Mouse (Mus musculus) frontal cortex, adult 2 months (tissue): Measurements from ENCODE around the gene Cpeb1. TPM values are rescaled to one million over a fixed set of nuclear protein-coding genes. Genes with fewer than 3 reads are reported as not detected.
"Not testable (repeated sequence)": the region's sequence is repeated elsewhere in the genome, so short reads cannot be mapped to it uniquely, and the experiment has no call there.

Experiments
- DNase-seq, 2 experiments: peaks; one replicate each; pipeline ENCODE4 v3.0.0; 2022; ENCODE audit warnings: low spot score in 1 of 2; ENCODE audit errors: extremely low spot score in 1 of 2
- polyA plus RNA-seq: library from polyadenylated mRNA; depleted of rRNA; stranded (reverse); fragments of >200 nt; gene quantifications from 2 replicates; pipeline ENCODE4 v1.2.3, GENCODE M21; 2012; rRNA removed

The Cpeb1 gene
- 111 and 134 TPM in 2 replicates for polyA plus RNA-seq

DNA sequence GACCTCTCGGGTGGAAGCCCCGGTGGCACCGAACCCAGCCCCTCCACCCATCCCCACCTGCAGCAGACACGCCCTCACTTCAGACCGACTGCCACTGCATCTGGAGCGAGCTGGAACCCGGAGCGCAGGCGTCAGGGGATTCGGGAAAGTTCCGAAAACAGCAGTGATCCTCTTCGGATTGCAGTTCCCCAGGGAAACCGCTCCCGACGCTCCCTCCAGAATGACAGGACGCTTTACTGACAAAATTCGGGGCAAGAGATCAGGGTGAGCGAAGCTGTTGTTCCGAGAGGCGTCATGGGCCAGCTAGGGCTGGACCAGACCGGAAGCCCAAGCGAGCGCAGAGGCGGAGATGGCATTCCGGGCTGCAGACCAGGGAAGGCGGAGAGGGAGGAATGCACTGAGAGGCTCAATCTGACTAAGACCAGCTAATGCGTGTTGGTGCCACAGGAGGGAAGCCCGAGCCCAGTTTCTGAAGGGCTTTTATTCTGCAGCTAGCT lies at the start of gene Cpeb1:
Gene Cpeb1, minus strand, starts transcription at position 311 of the 497 bp plus-strand sequence.
- peak; percentile 47 to 84 for DNase-seq

GRCm38 (mm10) chr7:81501050-81501449 lies 45.8 kb upstream of the Cpeb1 start:
- no peak for DNase-seq

DNA sequence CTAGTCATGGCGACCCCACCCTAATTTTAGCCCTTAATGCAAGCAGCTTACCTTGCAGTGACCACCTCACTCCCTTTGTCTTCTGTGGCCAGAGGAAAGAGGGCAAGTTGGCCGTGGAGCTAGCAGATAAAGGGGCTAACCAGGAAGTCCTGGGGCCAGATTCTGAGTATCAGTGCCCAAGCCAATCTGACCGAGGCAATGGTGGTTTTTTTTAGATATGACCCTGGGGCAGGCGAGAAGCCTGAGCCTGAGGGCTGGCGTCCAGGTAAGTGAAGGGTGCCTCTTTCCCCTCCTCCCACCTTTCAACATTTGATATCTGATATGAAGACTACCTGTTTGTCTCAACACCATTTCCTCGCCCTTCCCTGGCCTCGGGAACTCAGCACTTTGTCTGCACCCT lies 42.9 kb upstream of the Cpeb1 start, which contains the start of gene BC048679:
Gene BC048679, minus strand, starts transcription at position 101 of the 400 bp plus-strand sequence.
- no peak for DNase-seq

DNA sequence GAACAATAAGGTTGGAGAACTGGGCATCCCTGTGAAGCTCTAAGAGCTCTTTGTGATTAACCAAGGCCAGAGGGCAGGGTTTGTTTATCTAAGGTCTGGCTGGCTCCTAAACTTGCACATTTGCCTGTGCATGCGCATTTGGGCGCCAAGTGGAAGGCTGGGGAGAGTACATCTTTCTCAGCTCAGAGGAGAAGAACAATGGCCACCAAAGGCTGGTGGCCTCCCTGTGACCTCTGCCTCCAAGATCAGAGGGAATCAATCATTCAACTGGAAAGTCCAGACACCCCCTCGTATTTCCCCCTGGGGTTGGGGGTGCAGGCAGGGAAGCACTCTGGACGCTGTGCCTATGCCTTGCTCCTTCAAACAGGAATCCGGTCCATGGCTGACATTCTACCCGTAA lies 41.9 kb upstream of the Cpeb1 start:
- no peak for DNase-seq

DNA sequence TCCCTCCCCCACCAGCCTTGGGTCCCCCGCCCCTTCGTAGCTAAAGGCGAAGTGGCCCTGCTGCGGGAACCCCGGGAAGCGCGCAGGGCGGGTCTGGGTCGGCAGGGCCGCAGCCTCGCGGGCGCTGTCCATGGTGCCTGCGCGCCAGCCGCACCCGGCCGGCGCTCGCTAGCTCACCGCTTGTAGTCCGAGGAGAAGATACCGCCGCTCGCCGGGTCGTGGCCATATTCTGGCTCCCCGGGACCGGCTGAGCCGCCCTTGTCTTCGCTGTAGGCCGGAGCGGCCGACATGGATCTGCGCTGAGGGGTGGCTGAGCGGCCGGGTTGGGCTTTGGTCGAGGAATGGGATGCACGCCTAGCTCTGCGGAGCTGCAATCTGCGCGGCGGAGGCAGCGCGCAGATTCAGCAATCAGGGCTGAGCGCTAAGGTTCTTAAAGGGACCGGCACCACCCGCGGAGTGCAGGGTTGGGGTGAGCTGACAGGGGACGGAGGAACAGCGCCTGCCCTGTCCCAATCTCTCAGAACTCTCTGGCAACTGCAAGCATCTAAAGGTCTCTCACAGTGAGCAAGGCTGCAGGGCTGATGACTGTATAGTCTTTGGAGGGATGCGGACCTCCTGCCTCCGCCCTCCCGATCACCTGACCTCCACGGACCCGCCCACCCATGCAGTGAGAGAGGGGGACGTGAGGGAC lies 38.2 kb upstream of the Cpeb1 start, which contains the start of gene Ap3b2:
Gene Ap3b2, minus strand, starts transcription at position 595 of the 691 bp plus-strand sequence.
- peak; percentile 44 to 73 for DNase-seq

DNA sequence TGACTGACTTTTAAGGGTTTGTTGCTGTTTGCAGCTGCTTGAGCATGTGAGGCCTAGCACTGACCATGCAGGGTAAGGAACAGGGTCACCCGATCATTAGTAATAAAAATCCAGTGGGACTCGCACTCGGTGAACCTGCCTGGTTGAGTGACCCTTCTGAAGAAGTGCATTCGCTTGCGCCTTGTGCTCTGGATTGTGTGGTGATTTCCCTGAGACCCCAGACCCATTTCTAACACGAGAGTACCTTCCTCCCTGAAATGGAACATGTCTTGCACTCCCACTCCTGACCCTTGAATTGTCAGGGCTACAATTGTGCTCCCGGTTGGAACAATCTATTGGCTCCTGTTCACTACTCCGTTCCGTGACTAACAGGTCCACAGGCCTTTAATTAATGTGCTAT lies 37.4 kb upstream of the Cpeb1 start:
- DNase-seq, result no peak

DNA sequence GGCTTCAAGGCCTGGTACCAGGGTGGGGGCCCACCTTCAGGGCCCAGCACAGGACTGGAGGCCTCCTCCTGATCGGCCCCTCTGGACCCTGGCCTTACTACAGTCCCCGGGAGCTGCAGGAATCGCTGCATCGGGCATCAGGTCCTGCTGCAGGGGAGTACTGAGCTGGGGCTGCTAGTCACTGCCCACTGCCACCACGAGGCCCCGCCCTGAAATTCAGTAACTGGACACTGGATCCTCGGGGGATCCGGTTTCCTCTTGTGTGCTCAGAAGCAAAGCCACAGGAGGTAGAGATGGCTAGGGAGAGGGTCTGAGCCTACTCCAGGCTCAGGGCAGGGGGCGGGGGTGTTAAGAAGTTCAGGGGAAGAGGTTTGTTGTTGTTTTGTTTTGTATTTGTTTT lies 34.4 kb upstream of the Cpeb1 start:
- no peak for DNase-seq

DNA sequence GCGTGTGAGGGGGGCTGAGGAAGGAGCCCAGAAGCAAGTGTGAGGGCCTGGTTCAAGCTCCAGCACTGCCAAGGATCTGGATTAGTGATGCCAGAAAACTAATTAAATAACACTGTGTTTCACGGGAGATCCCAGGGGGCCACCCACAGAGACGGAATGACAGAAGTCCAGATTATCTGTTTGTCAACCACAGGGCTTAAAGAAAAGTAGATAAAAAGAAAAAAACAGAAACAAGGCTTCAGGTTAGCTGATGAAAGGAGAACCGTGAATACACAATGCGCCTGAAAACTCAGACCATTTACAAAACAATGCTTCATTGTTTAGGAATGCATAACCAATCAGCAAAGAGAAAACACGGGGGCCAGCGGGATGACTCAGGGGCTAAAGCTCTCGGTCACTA lies 25.5 kb upstream of the Cpeb1 start:
- no peak for DNase-seq

GRCm38 (mm10) chr7:81479531-81480090 lies 24.3 kb upstream of the Cpeb1 start:
- no peak for DNase-seq

DNA sequence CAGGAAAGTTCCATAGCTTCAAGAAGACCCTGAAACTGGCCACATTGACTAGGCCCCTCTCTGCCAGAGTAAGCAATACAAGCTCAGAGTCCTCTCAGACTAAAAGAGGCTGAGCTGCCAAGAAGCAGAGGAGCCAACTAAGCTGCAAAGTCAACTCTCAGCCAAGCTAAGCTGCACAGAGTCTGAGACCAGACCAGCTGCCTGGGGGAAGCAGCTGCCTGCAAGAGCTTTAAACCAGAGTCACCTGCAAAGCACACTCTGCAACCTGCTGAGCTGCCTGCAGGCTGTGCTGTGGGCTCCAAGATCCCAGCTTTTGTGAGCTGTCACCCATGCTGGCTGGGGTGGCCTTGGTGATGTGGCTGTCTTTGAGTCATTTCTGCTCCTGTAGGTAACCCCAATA lies 23.0 kb upstream of the Cpeb1 start:
- DNase-seq, result not testable (repeated sequence)

GRCm38 (mm10) chr7:81476833-81477232 lies 21.6 kb upstream of the Cpeb1 start:
- no peak for DNase-seq

DNA sequence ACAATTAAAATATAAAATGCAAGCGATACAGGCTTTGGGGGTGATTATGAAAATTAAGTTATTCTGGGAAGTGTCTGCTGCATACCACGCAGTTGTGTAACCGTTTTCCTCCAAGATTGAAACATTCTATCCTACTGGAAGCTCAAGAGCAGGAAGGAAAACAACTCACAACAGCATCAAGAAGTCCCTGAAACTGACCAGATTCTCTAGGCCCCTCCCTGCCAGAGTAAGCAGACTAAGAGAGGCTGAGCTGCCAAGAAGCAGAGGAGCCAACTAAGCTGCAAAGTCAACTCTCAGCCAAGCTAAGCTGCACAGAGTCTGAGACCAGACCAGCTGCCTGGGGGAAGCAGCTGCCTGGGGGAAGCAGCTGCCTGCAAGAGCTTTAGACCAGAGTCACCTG lies 20.0 kb upstream of the Cpeb1 start:
- peak; percentile 65 to 72 for DNase-seq

DNA sequence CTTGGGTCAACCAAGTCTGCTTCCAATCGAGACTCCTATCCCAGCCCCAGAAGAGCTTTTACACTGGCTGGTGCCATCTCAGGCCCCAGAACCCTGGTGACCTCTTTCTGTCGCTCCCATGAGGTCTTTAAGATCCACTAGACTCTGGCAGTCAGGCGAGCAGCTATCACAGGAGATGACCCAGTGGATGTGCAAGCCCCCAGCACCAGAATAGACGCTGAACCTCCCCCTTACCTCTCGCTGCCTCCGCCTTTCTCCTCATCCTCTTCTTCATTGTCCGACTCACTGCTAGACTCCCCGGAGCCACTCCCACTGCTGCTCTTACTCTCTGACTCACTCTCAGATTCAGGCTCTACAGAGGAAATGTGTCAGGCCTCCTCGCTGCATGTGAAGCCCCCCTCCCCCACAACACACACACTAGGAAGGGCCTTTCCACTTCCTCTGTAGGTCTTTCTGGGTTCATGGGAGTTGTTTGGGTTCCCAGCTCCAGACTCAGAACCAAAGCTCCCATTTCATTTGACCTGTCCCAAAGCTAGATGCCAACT lies 9.7 kb upstream of the Cpeb1 start:
- DNase-seq, result peak in 1 of 2 experiments; percentile 53

GRCm38 (mm10) chr7:81464116-81464515 lies 8.9 kb upstream of the Cpeb1 start:
- no peak for DNase-seq

DNA sequence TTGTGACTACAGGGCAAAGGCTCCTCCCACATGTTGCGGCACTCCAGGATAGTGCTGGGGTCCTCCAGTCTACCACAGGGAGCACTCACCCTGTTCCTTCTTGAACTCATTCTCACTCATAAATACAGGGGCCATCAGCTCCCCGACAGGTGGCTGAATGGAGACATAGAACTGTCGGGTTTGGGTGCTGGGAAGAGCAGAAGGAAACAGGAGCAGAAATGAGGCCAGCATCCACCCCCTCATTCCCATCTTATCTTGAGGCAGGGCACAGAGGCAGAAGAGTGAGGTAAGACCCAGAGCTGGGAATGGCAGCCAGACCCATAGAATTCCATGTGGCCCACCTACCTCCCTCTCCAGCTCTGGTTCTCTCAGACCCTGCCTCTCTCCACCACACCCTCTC lies 7.5 kb upstream of the Cpeb1 start:
- DNase-seq, result peak in 1 of 2 experiments; percentile 38

- peak in 1 of 2 experiments; percentile 68 for DNase-seq
Measured at GRCm38 (mm10) chr7:81454331-81455039, 780 bp downstream of the Cpeb1 start.

GRCm38 (mm10) chr7:81453443-81454274 lies 1.6 kb downstream of the Cpeb1 start:
- DNase-seq, result peak in 1 of 2 experiments; percentile 40

DNA sequence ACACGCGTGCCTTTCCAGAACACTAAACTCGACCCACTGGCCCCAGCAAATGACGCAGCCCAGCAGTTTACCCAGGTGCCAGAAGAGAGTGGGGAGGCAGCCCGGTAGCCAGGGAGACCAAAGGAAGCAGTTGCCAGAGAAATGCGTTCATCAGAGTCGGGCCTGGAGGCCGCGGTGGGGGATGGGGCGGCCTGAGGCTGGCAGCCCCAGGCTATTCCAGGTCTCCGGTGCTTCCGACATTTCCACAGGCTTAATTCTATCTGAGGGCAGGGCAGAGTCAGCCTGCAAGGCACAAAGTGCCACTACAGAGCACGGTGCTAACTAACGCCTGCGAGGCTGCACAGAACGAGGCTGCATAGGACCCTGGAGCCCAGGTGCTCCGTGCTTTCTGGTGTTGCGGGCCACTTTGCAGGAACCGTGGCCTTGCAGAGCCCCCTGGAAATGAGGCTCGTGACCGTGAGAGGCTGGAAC lies 2.3 kb downstream of the Cpeb1 start:
- peak in 1 of 2 experiments; percentile 36 for DNase-seq

DNA sequence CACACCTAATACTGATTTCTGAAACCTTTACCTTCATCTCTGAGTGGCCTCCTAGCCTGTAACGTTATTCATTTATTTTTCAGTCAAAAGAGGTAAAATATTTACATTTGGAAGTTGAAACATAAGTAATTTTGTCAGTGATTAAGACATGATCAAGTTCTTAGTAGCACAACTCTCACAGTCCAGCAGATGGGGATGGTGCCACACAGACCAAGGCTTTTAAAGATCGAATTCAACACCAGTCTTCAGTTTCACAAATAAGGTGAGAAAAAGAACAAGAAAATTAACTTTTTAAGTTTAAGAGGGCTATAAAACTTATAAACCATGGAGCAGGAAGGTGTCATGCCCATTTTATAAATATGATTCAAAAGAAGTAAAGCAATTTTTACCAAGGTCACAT lies 56.3 kb downstream of the Cpeb1 start:
- DNase-seq, result peak in 1 of 2 experiments; percentile 36

GRCm38 (mm10) chr7:81379363-81379762 lies 75.9 kb downstream of the Cpeb1 start:
- DNase-seq, result no peak
